Mouse (Mus musculus) forebrain, postnatal 0 days (tissue): ENCODE measurements around the gene Cartpt. TPM values are rescaled to one million over a fixed set of nuclear protein-coding genes. Genes with fewer than 3 reads are reported as not detected.
"Not testable (repeated sequence)": the region's sequence is repeated elsewhere in the genome, so short reads cannot be mapped to it uniquely, and the experiment has no call there.

Experiments
- ATAC-seq: fragments of 200-750 bp; cut with Nextera tagmentation; 2 replicates; pipeline ENCODE4 v1.8.0; 2017; ENCODE audit warnings: mild to moderate bottlenecking, moderate library complexity
- DNase-seq: peaks from one replicate; pipeline ENCODE4 v3.0.0-alpha.2; 2015
- H3K27ac ChIP-seq: fragments of 300-500 bp; sonication (generic); 2 replicates; pipeline ENCODE4 v1.5.1; 2014; ENCODE audit warnings: low read depth, mild to moderate bottlenecking, antibody characterized with exemption, low read length, moderate library complexity, mixed read lengths
- H3K27me3 ChIP-seq: fragments of 300-500 bp; sonication (generic); 2 replicates; pipeline ENCODE4 v1.6.1; 2014; ENCODE audit warnings: mild to moderate bottlenecking, low read length, mixed read lengths; ENCODE audit not compliant: insufficient read depth
- H3K36me3 ChIP-seq: fragments of 300-500 bp; sonication (generic); 2 replicates; pipeline ENCODE4 v1.6.1; 2014; ENCODE audit warnings: mild to moderate bottlenecking, moderate library complexity; ENCODE audit not compliant: insufficient read depth
- H3K4me1 ChIP-seq: fragments of 300-500 bp; sonication (generic); 2 replicates; pipeline ENCODE4 v1.6.1; 2014; ENCODE audit warnings: antibody characterized with exemption; ENCODE audit not compliant: insufficient read depth
- H3K4me2 ChIP-seq: fragments of 300-500 bp; sonication (generic); 2 replicates; pipeline ENCODE4 v1.6.1; 2014; ENCODE audit warnings: low read depth, mild to moderate bottlenecking, moderate library complexity
- H3K4me3 ChIP-seq: fragments of 300-500 bp; sonication (generic); 2 replicates; pipeline ENCODE4 v1.5.1; 2014; ENCODE audit warnings: low read depth, low read length, mixed read lengths
- H3K9ac ChIP-seq: fragments of 300-500 bp; sonication (generic); 2 replicates; pipeline ENCODE4 v1.6.1; 2014; ENCODE audit warnings: mild to moderate bottlenecking
- H3K9me3 ChIP-seq: fragments of 300-500 bp; sonication (generic); 2 replicates; pipeline ENCODE4 v1.6.1; 2016; ENCODE audit warnings: low read length
- CTCF ChIP-seq: sonication (generic); IDR thresholded peaks from 2 replicates; pipeline ENCODE4 v1.5.1; 2016; ENCODE audit warnings: antibody characterized with exemption, control low read depth, low read depth
- WGBS: fragments of 180-500 bp; shearing (Covaris S2); extraction: QIAGEN DNeasy Blood & Tissue Kit; methylation state at CpG from one replicate; pipeline ENCODE4 v1.1.7; 2014; 5-methylcytosine and 5-hydroxymethylcytosine counted together
- polyA plus RNA-seq: library from polyadenylated mRNA; unstranded; fragments of >200 nt; fragmentation: Nextera tagmentation; extraction: Ambion mirVana; gene quantifications from 2 replicates; pipeline ENCODE4 v1.2.1, GENCODE M21; 2015
- total RNA-seq: library from RNA; depleted of rRNA; stranded (reverse); fragments of >200 nt; gene quantifications from 2 replicates; pipeline ENCODE4 v1.2.3, GENCODE M21; 2014; rRNA removed

The Cartpt gene
- total and polyA plus RNA-seq, 2 experiments from 2014 or later: 3.0 to 8.0 TPM

- no peak overlapping the region for H3K9ac ChIP-seq
- no peaks in the 10 kb centered on the region for H3K36me3 ChIP-seq
- ATAC-seq (peak; percentile 23; the same call in 1 of the 2 replicates), DNase-seq (peak; percentile 25)
- H3K4me1 ChIP-seq: no peaks in the 10 kb centered on the region
- WGBS: 21% methylated on average over 2 of the region's 2 CpGs
- no peak overlapping the region for H3K27ac ChIP-seq
- H3K9me3 ChIP-seq: no peaks in the 10 kb centered on the region
- H3K4me3 ChIP-seq: no peak overlapping the region
- no peak overlapping the region for H3K4me2 ChIP-seq
- TF ChIP-seq CTCF: no peak
- no peaks in the 10 kb centered on the region for H3K27me3 ChIP-seq
Observed at GRCm38 (mm10) chr13:99857879-99858278, 43.0 kb downstream of the Cartpt start.

DNA sequence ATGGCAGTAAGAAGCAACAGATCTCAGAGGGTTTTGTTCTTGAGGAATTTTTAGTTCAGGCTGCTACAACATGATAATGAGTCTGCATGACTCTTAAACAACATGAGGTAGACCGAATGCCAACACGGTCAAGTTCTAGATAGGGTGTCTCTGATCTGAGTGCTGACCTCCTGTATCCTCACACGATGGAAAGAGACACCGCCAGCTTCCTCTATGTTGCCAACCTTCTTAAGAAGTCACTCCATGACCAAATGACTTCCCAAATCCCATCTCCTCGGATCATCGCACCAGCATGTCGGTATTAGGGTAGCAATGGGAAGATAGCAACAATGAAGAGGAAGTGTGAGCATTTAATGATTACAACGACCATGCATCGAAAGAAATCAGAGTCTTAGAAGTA, 43.6 kb downstream of the Cartpt start:
- Histone ChIP-seq H3K4me2 (no peak overlapping the region), H3K9ac (no peak overlapping the region), H3K36me3 (no peaks in the 10 kb centered on the region), H3K4me3 (no peak overlapping the region), H3K9me3 (no peaks in the 10 kb centered on the region), H3K27ac (no peak overlapping the region), H3K4me1 (no peaks in the 10 kb centered on the region), H3K27me3 (no peaks in the 10 kb centered on the region)
- WGBS: 76% methylated on average over 9 of the region's 9 CpGs
- no peak for TF ChIP-seq CTCF
- DNase-seq: no peak
- ATAC-seq: no peak

- no peaks in the 10 kb centered on the region for H3K27me3 ChIP-seq
- H3K9ac ChIP-seq: no peak overlapping the region
- H3K9me3 ChIP-seq: no peaks in the 10 kb centered on the region
- no peaks in the 10 kb centered on the region for H3K4me1 ChIP-seq
- DNase-seq (no peak), ATAC-seq (no peak)
- no peak overlapping the region for H3K4me2 ChIP-seq
- H3K27ac ChIP-seq: no peak overlapping the region
- no peaks in the 10 kb centered on the region for H3K36me3 ChIP-seq
- no peak for TF ChIP-seq CTCF
- H3K4me3 ChIP-seq: no peak overlapping the region
- WGBS: 84% methylated on average over 5 of the region's 5 CpGs
Observed at GRCm38 (mm10) chr13:99855229-99855628, 45.7 kb downstream of the Cartpt start.

GRCm38 (mm10) chr13:99853131-99853530, 47.8 kb downstream of the Cartpt start:
- no peak for TF ChIP-seq CTCF
- H3K9ac ChIP-seq: no peak overlapping the region
- 94% methylated on average over 2 of the region's 2 CpGs for WGBS
- no peak overlapping the region for H3K27ac ChIP-seq
- H3K4me1 ChIP-seq: no peaks in the 10 kb centered on the region
- H3K4me2 ChIP-seq: no peak overlapping the region
- no peak overlapping the region for H3K4me3 ChIP-seq
- H3K36me3 ChIP-seq: no peaks in the 10 kb centered on the region
- no peak for DNase-seq
- no peaks in the 10 kb centered on the region for H3K9me3 ChIP-seq
- no peak for ATAC-seq
- no peaks in the 10 kb centered on the region for H3K27me3 ChIP-seq

DNA sequence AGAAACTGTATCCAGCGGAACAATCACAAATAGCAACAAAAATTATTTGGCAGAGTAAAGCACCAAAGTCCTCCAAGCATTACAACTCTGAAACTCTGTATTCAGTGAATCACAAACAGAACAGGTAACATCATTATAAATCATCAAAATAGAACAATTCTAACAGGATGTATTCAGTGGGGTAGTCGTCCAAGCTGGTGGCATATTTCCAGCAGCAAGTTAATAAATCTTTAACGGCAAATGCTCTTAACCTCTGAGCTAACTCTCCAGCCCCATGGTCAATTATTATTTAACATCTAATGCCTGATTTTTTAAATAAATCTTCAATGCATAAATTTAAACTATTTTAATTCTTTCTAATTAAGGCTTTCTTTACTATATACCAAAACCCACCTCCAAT, 48.5 kb downstream of the Cartpt start:
- not testable (repeated sequence) for H3K9ac ChIP-seq, H3K4me2 ChIP-seq
- 73% methylated on average over 3 of the region's 3 CpGs for WGBS

GRCm38 (mm10) chr13:99851026-99851425, 49.9 kb downstream of the Cartpt start:
- no peaks in the 10 kb centered on the region for H3K36me3 ChIP-seq
- 43% methylated on average over 4 of the region's 4 CpGs for WGBS

More for the DNA sequence above, 48.5 kb downstream of the Cartpt start:
- not testable (repeated sequence) for H3K4me3 ChIP-seq, H3K27ac ChIP-seq, H3K9me3 ChIP-seq, H3K27me3 ChIP-seq, ATAC-seq, DNase-seq, H3K36me3 ChIP-seq, H3K4me1 ChIP-seq

DNA sequence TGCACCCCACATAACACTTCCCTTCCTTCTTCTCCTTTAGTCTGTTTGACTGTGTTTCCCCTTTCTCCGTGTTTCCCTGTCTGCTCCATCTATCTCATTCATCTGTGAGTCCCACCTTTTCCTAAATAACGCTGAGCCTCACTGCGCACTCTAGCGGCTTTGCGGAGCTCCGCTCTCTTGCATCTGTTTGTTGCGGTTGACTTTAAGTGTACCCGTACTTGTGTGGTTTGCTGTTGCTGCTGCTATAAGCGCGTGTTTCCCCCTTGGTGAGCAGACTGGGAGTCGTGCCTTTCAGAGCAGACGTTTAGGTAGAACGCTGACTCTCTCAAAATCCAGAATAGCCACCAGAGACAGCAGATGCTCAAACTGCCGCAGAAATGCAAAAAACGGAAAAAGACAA, 51.3 kb downstream of the Cartpt start:
- H3K36me3 ChIP-seq: no peaks in the 10 kb centered on the region
- 27% methylated on average over 15 of the region's 15 CpGs for WGBS
- ATAC-seq: peak; percentile 73
- H3K27ac ChIP-seq: no peak overlapping the region
- H3K4me2 ChIP-seq: peak overlapping the region; percentile 23
- peak; percentile 79 for TF ChIP-seq CTCF
- H3K4me1 ChIP-seq: no peaks in the 10 kb centered on the region
- no peak overlapping the region for H3K9ac ChIP-seq
- no peak overlapping the region for H3K4me3 ChIP-seq
- DNase-seq: peak; percentile 76
- no peaks in the 10 kb centered on the region for H3K9me3 ChIP-seq
- no peaks in the 10 kb centered on the region for H3K27me3 ChIP-seq

More at GRCm38 (mm10) chr13:99851026-99851425, 49.9 kb downstream of the Cartpt start:
- Histone ChIP-seq H3K9ac (no peak overlapping the region), H3K4me2 (no peak overlapping the region), H3K4me3 (no peak overlapping the region), H3K9me3 (no peaks in the 10 kb centered on the region), H3K4me1 (no peaks in the 10 kb centered on the region), H3K27me3 (no peaks in the 10 kb centered on the region), H3K27ac (no peak overlapping the region)
- DNase-seq (no peak), ATAC-seq (no peak)
- no peak for TF ChIP-seq CTCF

Other genes with a start within 250 kb of the Cartpt start
- gene Mccc2, start 114.5 kb upstream of the Cartpt start, total RNA-seq: 22.8 and 28.0 TPM in 2 replicates
- 32.2 and 34.2 TPM in 2 replicates for gene Mccc2, start 114.5 kb upstream of the Cartpt start, polyA plus RNA-seq
- 23.9 and 32.1 TPM in 2 replicates for gene Bdp1, start 203.0 kb upstream of the Cartpt start, total RNA-seq
- 10.6 and 19.1 TPM in 2 replicates for gene Bdp1, start 203.0 kb upstream of the Cartpt start, polyA plus RNA-seq
- 157 and 264 TPM in 2 replicates for gene Serf1, start 206.9 kb upstream of the Cartpt start, total RNA-seq
- gene Serf1, start 206.9 kb upstream of the Cartpt start, polyA plus RNA-seq: 388 and 523 TPM in 2 replicates
- 31.4 and 38.9 TPM in 2 replicates for gene Smn1, start 223.8 kb upstream of the Cartpt start, total RNA-seq
- gene Smn1, start 223.8 kb upstream of the Cartpt start, polyA plus RNA-seq: 51.8 and 57.1 TPM in 2 replicates